Mouse (Mus musculus) lung, adult 2 months (tissue): ENCODE measurements around the gene Gmpr. TPM values are rescaled to one million over a fixed set of nuclear protein-coding genes. Genes with fewer than 3 reads are reported as not detected.

ENCODE experiments used
- DNase-seq: peaks from one replicate; pipeline ENCODE4 v3.0.0; 2022
- H3K4me1 ChIP-seq: fragments of 200-500 bp; 2 replicates; pipeline ENCODE4 v1.6.1; 2011; ENCODE audit warnings: low read length; ENCODE audit not compliant: control insufficient read depth, insufficient read depth
- H3K4me3 ChIP-seq: fragments of 200-500 bp; replicated peaks from 2 replicates; pipeline ENCODE3; 2011; ENCODE audit warnings: low read depth, mild to moderate bottlenecking, control low read depth, low read length; ENCODE audit errors: extremely low read depth
- CTCF ChIP-seq: fragments of 200-500 bp; IDR thresholded peaks from 2 replicates; pipeline ENCODE4 v1.5.1; 2011; ENCODE audit warnings: mild to moderate bottlenecking, low read length, control low read depth; ENCODE audit not compliant: insufficient read depth
- POLR2A ChIP-seq: fragments of 200-500 bp; IDR thresholded peaks from 2 replicates; pipeline ENCODE4 v1.6.1; 2011; ENCODE audit warnings: low read depth, mild to moderate bottlenecking, control low read depth, low read length, borderline replicate concordance; ENCODE audit errors: extremely low read depth
- whole genome bisulfite sequencing: fragments of 180-500 bp; shearing (Covaris S2); methylation state at CpG from one replicate; pipeline ENCODE4 v1.1.7; 2018; 5-methylcytosine and 5-hydroxymethylcytosine counted together
- polyA plus RNA-seq: library from polyadenylated mRNA; depleted of rRNA; stranded (reverse); fragments of >200 nt; gene quantifications from 2 replicates; pipeline ENCODE4 v1.2.3, GENCODE M21; 2012; rRNA removed

The Gmpr gene
- 21.9 and 30.8 TPM in 2 replicates for polyA plus RNA-seq

DNA sequence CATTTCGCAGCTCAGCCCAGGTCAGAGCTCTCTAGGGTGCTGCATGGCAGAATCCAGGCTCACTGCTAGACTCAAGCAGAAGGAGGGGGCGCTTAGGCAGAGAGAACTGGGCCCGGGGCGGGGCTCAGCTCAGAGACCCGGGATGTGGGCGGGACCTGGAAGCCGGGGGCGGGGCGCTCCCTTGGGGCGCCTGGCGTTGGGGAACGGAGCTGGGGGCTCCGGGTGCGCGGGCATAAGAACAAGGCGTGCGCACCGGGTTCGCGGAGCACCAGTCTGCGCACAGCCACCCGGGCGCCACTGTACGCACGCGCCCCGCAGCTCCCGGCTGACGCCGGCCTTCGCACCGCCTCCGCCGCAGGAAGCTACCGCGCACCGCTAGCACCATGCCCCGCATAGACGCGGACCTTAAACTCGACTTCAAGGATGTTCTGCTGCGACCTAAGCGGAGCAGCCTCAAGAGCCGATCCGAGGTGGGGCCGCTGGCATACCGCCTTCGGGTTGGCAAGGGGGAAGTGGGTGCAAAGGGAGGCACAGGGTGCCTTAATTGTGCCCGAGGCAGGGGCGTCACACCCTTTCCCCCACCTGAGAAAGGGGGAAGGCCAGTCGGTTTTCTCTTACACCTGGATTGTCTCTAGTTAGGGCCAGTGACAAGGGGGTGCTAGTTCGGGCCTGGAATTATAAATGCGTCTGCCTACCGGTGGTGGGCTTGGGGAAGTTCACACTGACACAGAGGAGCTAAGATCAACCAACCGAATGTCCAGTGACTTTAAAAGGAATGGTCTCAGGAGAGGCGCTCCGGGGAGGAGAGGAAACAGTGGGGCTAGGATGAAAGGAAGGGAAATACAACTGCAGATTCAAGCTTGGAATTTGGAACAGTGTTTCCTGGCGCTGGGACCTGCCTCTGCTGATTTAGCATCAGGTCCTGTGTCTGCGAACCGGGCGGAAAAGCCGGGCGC, at the start of gene Gmpr:
Gene Gmpr (plus strand): TSS at position 171 of the 956 bp plus-strand sequence.
- peak within 1 kb of the TSS; percentile 64 for H3K4me3 ChIP-seq
- 2% methylated on average over 50 of the region's 63 CpGs for WGBS
- peak; percentile 64 for DNase-seq
- TF ChIP-seq CTCF (no peak), POLR2A (no peak)
- H3K4me1 ChIP-seq: peaks cover 5% of the 10 kb centered on the region; the same call in 1 of the 2 replicates

DNA sequence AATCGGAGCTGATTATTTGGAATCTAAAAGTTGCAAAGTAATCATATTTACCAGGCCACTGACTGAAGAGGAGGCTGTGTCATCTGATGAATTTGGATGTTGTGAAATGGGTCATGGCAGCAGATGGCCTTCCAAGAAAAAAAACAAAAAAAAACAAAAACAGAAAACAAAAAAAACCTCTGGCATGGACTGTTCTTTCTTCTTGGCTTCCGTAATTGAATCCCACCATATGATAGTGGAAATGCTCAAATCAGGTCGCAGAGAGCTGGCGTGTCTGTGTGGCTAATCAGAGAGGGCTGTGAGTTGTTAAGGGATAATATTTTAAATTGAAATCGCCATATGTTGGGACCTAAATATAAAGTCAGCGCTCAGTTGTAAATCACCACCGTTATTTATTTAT, 49.8 kb upstream of the Gmpr start:
- 78% methylated on average over 7 of the region's 7 CpGs for WGBS
- TF ChIP-seq POLR2A (no peak), CTCF (no peak)
- no peak overlapping the region for H3K4me3 ChIP-seq

DNA sequence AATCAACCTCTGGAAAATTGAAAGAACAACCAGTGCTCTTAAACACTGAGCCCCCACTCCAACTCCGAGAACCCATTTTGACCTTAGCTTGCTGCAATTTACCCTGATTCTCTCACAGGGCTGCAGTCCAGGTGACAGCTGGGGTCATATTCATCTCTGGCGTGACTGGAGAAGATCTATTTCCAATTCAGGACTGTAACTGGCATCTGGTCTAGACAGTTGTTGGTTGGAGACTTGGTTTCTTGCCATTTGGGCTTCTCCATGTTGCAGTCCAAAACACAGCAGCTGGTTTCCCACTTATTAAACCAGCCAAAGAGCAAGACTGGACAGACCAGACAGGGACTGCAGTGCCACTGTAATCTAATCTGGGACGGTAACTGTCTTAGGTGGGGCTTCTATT, 47.1 kb upstream of the Gmpr start:
- Histone ChIP-seq H3K4me1 (peaks cover 8% of the 10 kb centered on the region), H3K4me3 (no peak overlapping the region)
- DNase-seq: no peak
- no peak for TF ChIP-seq POLR2A
- WGBS: 83% methylated on average over 3 of the region's 3 CpGs

More for the DNA sequence above, 49.8 kb upstream of the Gmpr start:
- no peak for DNase-seq
- H3K4me1 ChIP-seq: peaks cover 10% of the 10 kb centered on the region

DNA sequence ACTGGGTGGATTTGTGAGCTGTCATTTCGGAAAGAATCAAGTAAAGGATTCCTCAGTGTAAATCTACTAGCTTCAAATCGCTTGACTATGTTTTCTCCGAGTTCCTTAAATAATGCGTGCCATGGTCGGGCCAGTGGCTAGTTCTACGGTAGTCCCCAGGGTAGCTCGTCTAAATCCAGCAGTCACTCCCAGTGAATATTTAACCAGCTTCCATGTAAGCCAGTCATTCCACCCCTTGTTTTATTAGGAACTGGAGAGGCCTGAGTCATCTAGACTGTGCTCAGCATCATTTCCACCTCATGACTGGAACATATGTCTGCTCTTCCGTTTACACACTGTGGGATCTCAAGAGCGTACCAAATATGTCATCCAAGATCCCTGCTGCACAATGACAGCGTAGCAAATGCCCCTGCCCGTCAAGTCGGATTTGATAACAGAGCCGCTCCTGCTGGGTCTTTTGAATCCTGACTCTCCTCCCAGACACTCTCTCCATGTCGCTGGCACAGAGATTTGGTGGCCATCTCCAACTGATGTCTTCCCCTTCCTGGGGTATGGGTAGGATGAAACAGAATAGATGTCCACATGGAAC, 45.8 kb upstream of the Gmpr start:
- Histone ChIP-seq H3K4me1 (no peaks in the 10 kb centered on the region), H3K4me3 (no peak overlapping the region)
- DNase-seq: no peak
- WGBS: 81% methylated on average over 14 of the region's 14 CpGs
- no peak for TF ChIP-seq CTCF
- no peak for TF ChIP-seq POLR2A

DNA sequence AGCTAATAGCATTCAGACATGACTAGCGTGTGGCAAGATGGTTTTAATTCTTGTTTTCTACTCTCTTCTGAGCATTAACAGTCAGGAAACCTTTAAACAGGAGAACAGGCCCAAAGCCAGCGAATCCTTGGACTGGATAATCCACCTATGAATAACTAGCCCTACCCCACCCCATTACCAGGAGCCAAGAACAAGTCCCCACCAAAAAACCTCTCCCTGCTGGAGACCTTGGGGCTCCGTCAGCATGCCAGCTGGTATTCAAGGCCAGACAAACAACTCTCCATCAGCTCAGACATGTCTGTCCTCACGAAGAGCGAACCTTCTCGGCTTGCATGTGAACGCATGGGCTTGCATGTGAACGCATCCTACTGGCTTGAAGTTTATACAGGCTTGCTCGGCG, 41.6 kb upstream of the Gmpr start:
- DNase-seq: no peak
- Histone ChIP-seq H3K4me3 (no peak overlapping the region), H3K4me1 (no peaks in the 10 kb centered on the region)
- TF ChIP-seq CTCF: no peak
- TF ChIP-seq POLR2A: no peak
- 86% methylated on average over 10 of the region's 10 CpGs for WGBS

DNA sequence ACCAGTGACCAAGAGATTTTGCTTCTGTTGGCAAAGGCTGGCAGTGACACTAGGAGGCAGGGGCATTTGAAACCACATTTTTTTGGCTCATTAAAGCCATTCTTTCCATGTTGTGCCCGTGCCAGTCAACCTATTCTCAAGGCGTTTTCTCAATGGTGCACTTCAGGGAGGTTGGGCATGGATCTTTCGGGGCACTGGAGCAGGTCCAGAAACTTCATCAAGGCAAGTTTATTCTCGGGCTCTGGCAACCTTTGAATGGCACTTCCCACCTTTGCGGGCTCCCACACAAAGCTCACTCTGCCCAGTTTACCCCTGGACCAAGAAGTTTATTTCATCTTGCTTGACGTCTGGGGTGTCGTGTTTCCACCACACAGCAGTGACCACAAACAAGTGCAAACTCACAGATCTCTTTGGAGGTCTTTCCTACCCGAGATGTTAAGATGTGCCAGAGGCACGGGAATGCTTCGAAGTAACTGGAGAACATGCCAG, 41.2 kb upstream of the Gmpr start:
- H3K4me3 ChIP-seq: no peak overlapping the region
- no peaks in the 10 kb centered on the region for H3K4me1 ChIP-seq
- 54% methylated on average over 10 of the region's 10 CpGs for WGBS
- no peak for DNase-seq
- TF ChIP-seq CTCF: no peak
- TF ChIP-seq POLR2A: no peak

DNA sequence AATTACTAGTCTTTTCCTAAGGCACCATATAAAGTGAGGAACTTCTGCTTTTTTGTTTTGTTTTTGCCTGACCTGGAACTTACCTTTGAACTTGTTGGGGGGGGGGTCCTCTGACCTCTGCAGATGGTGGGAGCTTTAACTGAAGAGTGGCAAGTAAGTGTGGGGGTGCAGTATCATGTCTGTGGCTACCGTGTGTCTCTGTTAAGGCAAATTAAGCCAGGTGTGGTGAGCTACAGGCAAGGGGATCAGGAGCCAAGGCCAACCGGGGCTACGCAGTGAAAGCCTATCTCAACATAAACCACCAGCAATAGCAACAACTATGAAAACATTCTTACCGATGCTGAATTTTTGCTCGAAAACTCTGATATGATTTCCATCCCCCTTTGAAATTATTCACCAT, 38.5 kb upstream of the Gmpr start:
- TF ChIP-seq POLR2A: no peak
- no peak for TF ChIP-seq CTCF
- DNase-seq: no peak
- 81% methylated on average over 5 of the region's 5 CpGs for WGBS
- Histone ChIP-seq H3K4me3 (no peak overlapping the region), H3K4me1 (no peaks in the 10 kb centered on the region)

DNA sequence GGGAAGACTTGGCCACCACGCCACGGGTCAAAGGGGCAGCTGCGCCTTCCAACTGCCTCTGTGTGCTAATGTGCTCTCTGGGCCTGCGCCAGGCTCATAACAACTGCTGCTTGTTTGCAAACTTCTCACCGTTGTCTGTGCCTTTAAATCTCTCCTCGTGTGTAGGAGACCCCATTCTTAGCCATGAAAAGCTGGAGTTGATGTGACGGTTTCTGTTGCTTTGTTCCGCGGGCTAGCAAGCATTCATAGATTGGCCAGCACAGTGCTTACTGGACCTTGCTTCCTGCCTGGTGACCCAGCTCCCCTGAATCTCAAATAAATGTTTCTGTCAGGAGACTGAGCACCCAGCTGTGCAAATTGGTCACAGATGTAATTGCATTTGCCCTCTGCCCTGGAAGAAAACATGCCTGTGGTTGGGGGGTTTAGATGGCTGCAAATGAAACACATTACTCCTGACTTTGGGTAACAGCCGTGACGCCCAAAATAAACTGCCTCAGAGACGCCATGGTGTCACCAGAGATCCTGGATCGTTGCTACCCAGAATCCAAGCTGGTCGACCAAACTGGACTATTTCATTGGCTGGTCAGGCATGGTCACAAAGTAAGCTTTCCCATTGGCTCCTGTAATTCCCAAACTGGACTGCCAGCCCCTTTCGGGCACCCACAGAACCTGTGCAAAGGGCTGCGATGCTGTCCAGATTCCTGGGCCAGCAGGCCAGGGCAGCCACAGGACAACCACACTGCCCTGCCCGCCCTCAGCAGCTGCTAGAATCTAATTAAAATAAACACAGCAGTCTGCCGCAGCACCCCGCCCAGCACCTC, 37.6 kb upstream of the Gmpr start:
- 39% methylated on average over 19 of the region's 19 CpGs for WGBS
- TF ChIP-seq CTCF (no peak), POLR2A (no peak)
- Histone ChIP-seq H3K4me1 (no peaks in the 10 kb centered on the region), H3K4me3 (no peak overlapping the region)
- DNase-seq: no peak

DNA sequence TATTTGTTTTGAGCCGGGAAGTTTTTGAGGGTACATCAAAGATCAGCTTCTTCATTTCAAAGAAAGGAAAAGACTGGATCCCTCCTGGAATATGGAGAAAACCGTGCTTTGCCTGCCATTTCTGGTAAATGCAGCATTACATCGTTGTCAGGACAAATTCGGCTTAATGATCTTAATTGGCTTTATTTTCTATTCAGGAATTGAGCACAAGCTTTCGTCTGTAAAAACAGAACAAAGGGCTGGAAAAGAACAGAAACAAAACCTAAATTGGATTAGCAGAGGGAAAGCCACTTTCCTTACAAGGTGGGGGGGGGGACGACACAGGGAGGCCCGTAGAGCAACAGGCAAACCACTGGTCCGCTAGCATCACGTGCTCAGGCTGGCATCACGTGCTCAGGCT, 33.9 kb upstream of the Gmpr start:
- no peaks in the 10 kb centered on the region; the same call in 1 of the 2 replicates for H3K4me1 ChIP-seq
- no peak for TF ChIP-seq CTCF
- no peak for TF ChIP-seq POLR2A
- H3K4me3 ChIP-seq: no peak overlapping the region
- WGBS: 75% methylated on average over 10 of the region's 10 CpGs
- no peak for DNase-seq
